Mouse (Mus musculus): ENCODE data around the gene Plch2. TPM values are rescaled to one million over a fixed set of nuclear protein-coding genes. Genes with fewer than 3 reads are reported as not detected.
A peak's percentile ranks its signal among the peaks of the same experiment; 100 is the strongest.
"Not testable (repeated sequence)": the region's sequence is repeated elsewhere in the genome, so short reads cannot be mapped to it uniquely, and the experiment has no call there.

Plch2 gene
- 89.8 and 98.3 TPM in 2 replicates for polyA plus RNA-seq (2012; rRNA removed)

GRCm38 (mm10) chr4:155056724-155057123 lies at the start of gene Plch2:
TSS of gene Plch2 (minus strand) at chr4:155056784.
- DNase-seq (ENCODE audit: extremely low spot score in 1 of 2, low spot score in 1 of 2) = no peak

GRCm38 (mm10) chr4:155098572-155098971 lies 42.0 kb upstream of the Plch2 start:
- no peak for DNase-seq (ENCODE audit: extremely low spot score in 1 of 2, low spot score in 1 of 2)

GRCm38 (mm10) chr4:155097452-155097851 lies 40.9 kb upstream of the Plch2 start:
- no peak for DNase-seq (ENCODE audit: extremely low spot score in 1 of 2, low spot score in 1 of 2)

GRCm38 (mm10) chr4:155095967-155096366 lies 39.4 kb upstream of the Plch2 start:
- no peak for DNase-seq (ENCODE audit: extremely low spot score in 1 of 2, low spot score in 1 of 2)

GRCm38 (mm10) chr4:155095238-155095900 lies 38.8 kb upstream of the Plch2 start:
- DNase-seq (ENCODE audit: extremely low spot score in 1 of 2, low spot score in 1 of 2) = peak; percentile 75 to 95

- DNase-seq (ENCODE audit: extremely low spot score in 1 of 2, low spot score in 1 of 2) = peak in 1 of 2 experiments; percentile 42
Observed at GRCm38 (mm10) chr4:155094565-155094964, 38.0 kb upstream of the Plch2 start.

- no peak for DNase-seq (ENCODE audit: extremely low spot score in 1 of 2, low spot score in 1 of 2)
Observed at GRCm38 (mm10) chr4:155093431-155094149, 37.0 kb upstream of the Plch2 start.

- no peak for DNase-seq (ENCODE audit: extremely low spot score in 1 of 2, low spot score in 1 of 2)
Observed at GRCm38 (mm10) chr4:155092718-155093430, 36.3 kb upstream of the Plch2 start.

GRCm38 (mm10) chr4:155090688-155091449 lies 34.3 kb upstream of the Plch2 start:
- no peak for DNase-seq (ENCODE audit: extremely low spot score in 1 of 2, low spot score in 1 of 2)

- no peak for DNase-seq (ENCODE audit: extremely low spot score in 1 of 2, low spot score in 1 of 2)
Observed at GRCm38 (mm10) chr4:155090147-155090546, 33.6 kb upstream of the Plch2 start.

- DNase-seq (ENCODE audit: extremely low spot score in 1 of 2, low spot score in 1 of 2) = no peak
Observed at GRCm38 (mm10) chr4:155089241-155089640, 32.7 kb upstream of the Plch2 start.

- peak; percentile 99 to 100 for DNase-seq (ENCODE audit: extremely low spot score in 1 of 2, low spot score in 1 of 2)
Observed at GRCm38 (mm10) chr4:155086108-155087024, 29.8 kb upstream of the Plch2 start, which contains the start of the genes Rer1 and Morn1. TSS of gene Rer1 (minus strand) at chr4:155086382. TSS of gene Morn1 (plus strand) at chr4:155086577.

- no peak for DNase-seq (ENCODE audit: extremely low spot score in 1 of 2, low spot score in 1 of 2)
Observed at GRCm38 (mm10) chr4:155085206-155086107, 28.9 kb upstream of the Plch2 start.

GRCm38 (mm10) chr4:155084351-155084750 lies 27.8 kb upstream of the Plch2 start:
- no peak for DNase-seq (ENCODE audit: extremely low spot score in 1 of 2, low spot score in 1 of 2)

- no peak for DNase-seq (ENCODE audit: extremely low spot score in 1 of 2, low spot score in 1 of 2)
Observed at GRCm38 (mm10) chr4:155083553-155083952, 27.0 kb upstream of the Plch2 start.

GRCm38 (mm10) chr4:155079666-155080065 lies 23.1 kb upstream of the Plch2 start:
- no peak for DNase-seq (ENCODE audit: extremely low spot score in 1 of 2, low spot score in 1 of 2)

GRCm38 (mm10) chr4:155078808-155079207 lies 22.2 kb upstream of the Plch2 start:
- DNase-seq (ENCODE audit: extremely low spot score in 1 of 2, low spot score in 1 of 2) = not testable (repeated sequence)

GRCm38 (mm10) chr4:155076677-155077076 lies 20.1 kb upstream of the Plch2 start:
- DNase-seq (ENCODE audit: extremely low spot score in 1 of 2, low spot score in 1 of 2) = no peak

Data from frontal cortex, adult 2 months (tissue).